ENCODE assay signal across 26 mouse cellular contexts in the genomic region with DNA sequence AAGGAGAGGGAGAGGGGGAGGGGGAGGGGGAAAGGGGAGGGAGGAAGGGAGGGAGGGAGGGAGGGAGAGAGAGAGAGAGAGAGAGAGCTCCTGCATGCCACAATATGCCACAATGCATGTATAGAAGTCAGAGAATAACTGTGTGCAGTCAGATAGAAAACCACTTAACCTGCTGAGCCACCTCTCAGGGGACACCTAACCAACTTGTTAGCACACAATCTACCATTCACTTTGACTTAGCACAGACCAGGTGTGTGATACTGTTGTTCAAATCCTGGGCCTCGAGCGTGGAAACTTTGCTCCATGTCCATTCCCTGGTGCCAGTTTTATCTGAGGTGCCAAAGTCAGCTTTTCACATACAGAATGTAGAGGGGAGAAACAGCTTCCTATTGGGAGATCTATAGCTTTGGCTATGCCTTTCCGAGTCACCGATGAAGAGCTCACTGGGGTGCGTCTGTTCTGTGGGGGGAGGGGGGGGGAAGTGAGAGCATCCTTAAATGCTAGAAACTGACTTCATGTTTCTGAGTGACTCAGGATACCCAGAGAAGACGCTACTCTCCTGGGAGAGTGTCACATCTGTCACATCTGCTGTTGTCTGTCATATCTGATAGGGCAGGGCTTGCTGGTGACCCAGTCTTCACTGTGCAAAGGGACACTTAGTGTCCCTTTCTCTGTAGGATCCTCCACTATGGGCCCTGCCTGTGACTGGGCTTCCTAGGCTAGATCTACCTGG. TPM values are rescaled to one million over a fixed set of nuclear protein-coding genes. Genes with fewer than 3 reads are reported as not detected.
DNase-seq lines count a peak whose midpoint lies in the region; ATAC-seq and TF ChIP-seq lines count a peak whose summit lies in the region.
"Had no signal": no experiment of that assay in that cellular context is flagged by ENCODE, and none has a peak within 500 bp of the region (broad histone marks: within the 10 kb centered on the region; RNA-seq: fewer than 3 reads in every experiment).

No protein-coding gene starts in this region.

- no peak overlapping the region for H3K4me2 ChIP-seq in heart, embryonic 16.5 days (ENCODE audit: low read depth, low read length)
- H3K4me2 ChIP-seq in lung, embryonic 16.5 days (ENCODE audit: low read depth, low read length) = no peak overlapping the region
- peak overlapping the region; percentile 27 for H3K4me2 ChIP-seq in myocyte (ENCODE audit: low read depth)
- no peak overlapping the region for H3K4me2 ChIP-seq in intestine, embryonic 16.5 days (ENCODE audit: low read depth, low read length)
- H3K4me2 ChIP-seq: forebrain, embryonic 15.5 days; hindbrain, embryonic 15.5 days; neural tube, embryonic 15.5 days had no signal

- ATAC-seq in heart, embryonic 16.5 days (replicated peaks; ENCODE audit: extremely low read depth, insufficient read depth, low FRiP score) = no peak
- ATAC-seq in lung, embryonic 16.5 days (ENCODE audit: low read depth) = no peak
- no peak for ATAC-seq in intestine, embryonic 16.5 days
- ATAC-seq: inflammation-experienced regulatory T-cells, adult 6 months; Patski had no signal

- WGBS in heart, embryonic 16.5 days = 79% methylated on average over 6 of the region's 6 CpGs
- 62% methylated on average over 6 of the region's 6 CpGs for WGBS in lung, embryonic 16.5 days
- WGBS in lung, adult 2 months = 71% methylated on average over 6 of the region's 6 CpGs
- WGBS in intestine, embryonic 16.5 days = 69% methylated on average over 6 of the region's 6 CpGs

- no peak overlapping the region for H3K9ac ChIP-seq in heart, embryonic 16.5 days (ENCODE audit: low read length)
- no peak overlapping the region for H3K9ac ChIP-seq in lung, embryonic 16.5 days (ENCODE audit: low read length)
- H3K9ac ChIP-seq in intestine, embryonic 16.5 days (ENCODE audit: low read depth, low read length) = no peak overlapping the region
- H3K9ac ChIP-seq: forebrain, embryonic 15.5 days; hindbrain, embryonic 15.5 days; liver, embryonic 14.5 days; neural tube, embryonic 15.5 days had no signal

- H3K4me1 ChIP-seq in heart, embryonic 16.5 days (ENCODE audit: control insufficient read depth, insufficient read depth, low read length) = peaks cover 43% of the 10 kb centered on the region
- peaks cover 31% of the 10 kb centered on the region for H3K4me1 ChIP-seq in lung, embryonic 16.5 days (replicated peaks; ENCODE audit: control insufficient read depth, insufficient read depth, low read length)
- H3K4me1 ChIP-seq in lung, adult 2 months (ENCODE audit: control insufficient read depth, insufficient read depth, low read length) = no peaks in the 10 kb centered on the region; the same call in 1 of the 2 replicates
- peaks cover 19% of the 10 kb centered on the region for H3K4me1 ChIP-seq in intestine, embryonic 16.5 days (ENCODE audit: control insufficient read depth, insufficient read depth, low read length)
- H3K4me1 ChIP-seq: hindbrain, embryonic 10.5 days; hindbrain, embryonic 15.5 days; megakaryocyte, embryonic 14.5 days had no signal

- H3K36me3 ChIP-seq in heart, embryonic 16.5 days (ENCODE audit: control insufficient read depth, insufficient read depth) = 0 out of 2 replicates have a peak, but pooled peaks cover 4% of the 10 kb centered on the region
- peaks cover 3% of the 10 kb centered on the region; the same call in 1 of the 2 replicates for H3K36me3 ChIP-seq in lung, embryonic 16.5 days (ENCODE audit: control insufficient read depth, insufficient read depth, low read length)
- H3K36me3 ChIP-seq in C2C12 (ENCODE audit: control insufficient read depth, insufficient read depth) = peaks cover 7% of the 10 kb centered on the region
- no peaks in the 10 kb centered on the region for H3K36me3 ChIP-seq in myocyte (ENCODE audit: control insufficient read depth, insufficient read depth)
- no peaks in the 10 kb centered on the region for H3K36me3 ChIP-seq in intestine, embryonic 16.5 days (ENCODE audit: control insufficient read depth, insufficient read depth, low read length)

- H3K79me2 ChIP-seq in C2C12 (ENCODE audit: control insufficient read depth, insufficient read depth) (no peaks in the 10 kb centered on the region), myocyte (ENCODE audit: control insufficient read depth, insufficient read depth) (no peaks in the 10 kb centered on the region)

- no peak for TF ChIP-seq POLR2A in lung, adult 2 months (IDR thresholded peaks at IDR 0.05; ENCODE audit: borderline replicate concordance, extremely low read depth, low read depth, low read length)
- TF ChIP-seq POLR2A in myocyte (IDR thresholded peaks at IDR 0.05; ENCODE audit: insufficient read length, low read depth) = no peak

- no peak overlapping the region for H3K4me3 ChIP-seq in heart, embryonic 16.5 days (ENCODE audit: low read length)
- no peak overlapping the region for H3K4me3 ChIP-seq in lung, embryonic 16.5 days (ENCODE audit: low read length)
- H3K4me3 ChIP-seq in lung, adult 2 months (replicated peaks; ENCODE audit: extremely low read depth, low read depth, low read length) = no peak overlapping the region
- H3K4me3 ChIP-seq in C2C12 (ENCODE audit: insufficient read depth, poor library complexity, severe bottlenecking) = no peak overlapping the region
- H3K4me3 ChIP-seq in myocyte = no peak overlapping the region
- H3K4me3 ChIP-seq in intestine, embryonic 16.5 days (ENCODE audit: low read length) = no peak overlapping the region
- H3K4me3 ChIP-seq: forebrain, embryonic 15.5 days; heart, embryonic 10.5 days; hindbrain, embryonic 10.5 days; hindbrain, embryonic 15.5 days; megakaryocyte, embryonic 14.5 days; neural tube, embryonic 15.5 days had no signal

- peak overlapping the region; percentile 48 for H3K27ac ChIP-seq in heart, embryonic 16.5 days (ENCODE audit: low read length)
- H3K27ac ChIP-seq in lung, embryonic 16.5 days (ENCODE audit: low read length) = peak overlapping the region; percentile 90
- no peak overlapping the region for H3K27ac ChIP-seq in intestine, embryonic 16.5 days (ENCODE audit: low read length)
- H3K27ac ChIP-seq: forebrain, embryonic 15.5 days; heart, embryonic 10.5 days; hindbrain, embryonic 10.5 days; hindbrain, embryonic 15.5 days; liver, embryonic 14.5 days; neural tube, embryonic 15.5 days had no signal

- H3ac ChIP-seq in C2C12 (ENCODE audit: control insufficient read depth, insufficient read length, low read depth) (no peak overlapping the region), myocyte (ENCODE audit: control insufficient read depth, insufficient read length) (no peak overlapping the region)

- H3K27me3 ChIP-seq in heart, embryonic 16.5 days (ENCODE audit: control insufficient read depth, insufficient read depth, low read length) = no peaks in the 10 kb centered on the region
- no peaks in the 10 kb centered on the region for H3K27me3 ChIP-seq in lung, embryonic 16.5 days (ENCODE audit: control insufficient read depth, insufficient read depth, low read depth, low read length)
- H3K27me3 ChIP-seq in C2C12 (ENCODE audit: control insufficient read depth, insufficient read depth, insufficient read length) = no peaks in the 10 kb centered on the region
- no peaks in the 10 kb centered on the region for H3K27me3 ChIP-seq in myocyte (ENCODE audit: control insufficient read depth, insufficient read depth, insufficient read length)
- H3K27me3 ChIP-seq in intestine, embryonic 16.5 days (replicated peaks; ENCODE audit: control insufficient read depth, insufficient read depth, low read length) = no peaks in the 10 kb centered on the region
- H3K27me3 ChIP-seq: forebrain, embryonic 15.5 days; hindbrain, embryonic 15.5 days; neural tube, embryonic 15.5 days; Patski had no signal

- no peaks in the 10 kb centered on the region for H3K9me3 ChIP-seq in heart, embryonic 16.5 days (replicated peaks; ENCODE audit: control insufficient read depth, low read length)
- no peaks in the 10 kb centered on the region for H3K9me3 ChIP-seq in lung, embryonic 16.5 days (ENCODE audit: control insufficient read depth, low read length)
- no peaks in the 10 kb centered on the region for H3K9me3 ChIP-seq in intestine, embryonic 16.5 days (ENCODE audit: control insufficient read depth, low read length)
- H3K9me3 ChIP-seq: forebrain, embryonic 15.5 days; heart, embryonic 10.5 days; hindbrain, embryonic 10.5 days; hindbrain, embryonic 15.5 days; megakaryocyte, embryonic 14.5 days; neural tube, embryonic 15.5 days had no signal

- no peaks in the 10 kb centered on the region for H3K79me3 ChIP-seq in C2C12 (ENCODE audit: low read depth)

- DNase-seq in heart, adult 9 months (ENCODE audit: low spot score in 2 of 2) = no peak
- no peak for DNase-seq in lung, adult 2 months
- DNase-seq: adrenal gland, postnatal 10 days; cerebellum, adult 8-10 months; cerebellum, postnatal 25 days; gastrocnemius, postnatal 10 days; kidney, adult 18-20 months; kidney, postnatal 36 days; midbrain, embryonic 14.5 days; retina, postnatal 1 day; right cerebral cortex, postnatal 25 days; thymus, postnatal 4 days had no signal

- no peak for TF ChIP-seq CTCF in lung, adult 2 months (IDR thresholded peaks at IDR 0.05; ENCODE audit: insufficient read depth, low read length)
- no peak for TF ChIP-seq CTCF in C2C12 (IDR thresholded peaks at IDR 0.05; ENCODE audit: control insufficient read depth, insufficient read depth, insufficient read length)

TF ChIP-seq in C2C12, 6 proteins besides CTCF, POLR2A, EP300 and RAD21:
- TF ChIP-seq MYOD1 (IDR thresholded peaks at IDR 0.05; ENCODE audit: control insufficient read depth, insufficient read length, low read depth) (peak; percentile 89), MYOG (IDR thresholded peaks at IDR 0.05; ENCODE audit: control insufficient read depth, extremely low read depth, insufficient read length) (no peak)

TF ChIP-seq in myocyte, 11 proteins besides CTCF, POLR2A, EP300 and RAD21:
- TF ChIP-seq MAX (IDR thresholded peaks at IDR 0.05; ENCODE audit: low read depth) = no peak
- TF ChIP-seq CEBPB (IDR thresholded peaks at IDR 0.05; ENCODE audit: insufficient read depth, poor library complexity, severe bottlenecking) = no peak
- no peak for TF ChIP-seq TCF3 (IDR thresholded peaks at IDR 0.05; ENCODE audit: insufficient read length, low read depth)
- peak in 2 of 3 experiments; percentile 50 to 88 for TF ChIP-seq MYOD1 (IDR thresholded peaks at IDR 0.05; ENCODE audit: control insufficient read depth in 1 of 3, insufficient read length in 2 of 3, low read depth in 2 of 3)
- TF ChIP-seq POLR2AphosphoS2 (IDR thresholded peaks at IDR 0.05; ENCODE audit: insufficient read length, low read depth) = no peak

RNA-seq across cellular contexts. Expression of gene Adamts7, which starts 19.0 kb away (rescaled TPM):
- polyA plus RNA-seq in heart, embryonic 16.5 days (2015; fragmentation: Nextera tagmentation; extraction: Ambion mirVana) = 8.7 and 9.3 TPM in 2 replicates
- 17.5 and 18.7 TPM in 2 replicates for polyA plus RNA-seq in lung, embryonic 16.5 days (2015; fragmentation: Nextera tagmentation; extraction: Ambion mirVana)
- 5.6 and 7.2 TPM in 2 replicates for polyA plus RNA-seq in lung, adult 2 months (2012; rRNA removed)
- 9.8 TPM for polyA plus RNA-seq in C2C12 (2012; fragmentation: generic; extraction: Trizol)
- 19.9 TPM for polyA plus RNA-seq in myocyte (2012; fragmentation: generic; extraction: Trizol)
- 11.7 TPM in 2 replicates for polyA plus RNA-seq in intestine, embryonic 16.5 days (2015; fragmentation: Nextera tagmentation; extraction: Ambion mirVana)
- polyA plus RNA-seq: inflammation-experienced regulatory T-cells, adult 6 months had no signal
